Mouse (Mus musculus) retina, postnatal 7 days (tissue): ENCODE data around the gene Lce3d.

ENCODE experiments used
- DNase-seq: peaks from one replicate; pipeline ENCODE4 v3.0.0-alpha.2; 2012; ENCODE audit warnings: low read depth, low spot score

Gene Lce3d

DNA sequence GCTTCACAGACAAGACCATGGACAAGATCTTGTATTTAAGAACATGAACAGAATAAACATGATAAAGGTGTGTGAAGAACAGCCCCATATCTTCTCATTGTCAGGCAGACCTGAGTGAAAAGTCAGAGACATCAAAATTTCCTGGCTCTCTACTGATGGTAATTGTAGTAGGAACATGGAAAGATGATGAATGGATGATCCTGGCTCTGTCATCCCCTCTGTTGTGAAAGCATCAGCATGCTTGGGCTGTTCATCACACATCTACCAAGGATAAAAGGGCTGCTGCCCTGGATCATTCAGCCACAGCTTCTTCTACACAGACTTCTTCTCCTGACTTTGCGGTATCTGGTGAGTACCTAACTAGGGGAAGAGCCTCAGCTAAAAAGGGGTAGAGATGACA lies at the start of gene Lce3d:
TSS of gene Lce3d (plus strand) at position 301 of the 400 bp plus-strand sequence.
- DNase-seq, result no peak

DNA sequence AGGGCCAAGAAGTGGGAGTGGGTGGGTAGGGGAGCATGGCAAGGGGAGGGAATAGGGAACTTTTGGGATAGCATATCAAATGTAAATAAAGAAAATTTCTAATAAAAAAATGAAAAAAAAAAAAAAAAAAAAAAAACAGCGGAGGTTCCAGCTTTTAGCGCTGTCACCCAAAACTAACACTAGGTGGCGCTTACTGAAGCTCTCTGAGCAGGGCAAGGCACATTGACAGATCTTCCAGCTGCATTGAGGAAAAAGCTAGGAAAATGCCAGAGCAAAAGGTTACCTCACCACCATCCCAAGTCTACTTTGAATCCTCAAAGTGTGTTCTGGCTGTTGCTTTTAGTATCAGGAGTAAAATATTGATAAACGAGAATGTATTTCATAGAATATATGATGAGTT lies 49.6 kb upstream of the Lce3d start:
- DNase-seq, result peak; percentile 6

DNA sequence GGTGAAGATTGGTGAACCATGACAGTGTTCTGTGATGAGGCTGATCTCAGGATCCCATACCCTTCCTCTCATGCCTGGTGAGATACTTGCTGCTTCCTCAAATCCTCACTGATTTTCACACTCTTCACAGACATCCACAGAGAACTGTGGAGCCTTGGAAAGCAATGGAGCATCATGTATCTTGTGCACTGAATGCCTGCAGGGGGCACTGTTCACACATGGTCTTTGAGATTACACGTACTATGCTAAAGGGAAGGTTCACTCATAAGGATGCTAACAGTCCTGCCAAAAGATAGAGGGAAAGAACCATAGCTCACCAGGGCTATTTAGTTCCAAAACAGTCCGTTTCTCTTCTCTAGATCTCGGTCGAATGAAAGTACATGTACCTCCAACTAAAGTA lies 36.8 kb upstream of the Lce3d start:
- no peak for DNase-seq

DNA sequence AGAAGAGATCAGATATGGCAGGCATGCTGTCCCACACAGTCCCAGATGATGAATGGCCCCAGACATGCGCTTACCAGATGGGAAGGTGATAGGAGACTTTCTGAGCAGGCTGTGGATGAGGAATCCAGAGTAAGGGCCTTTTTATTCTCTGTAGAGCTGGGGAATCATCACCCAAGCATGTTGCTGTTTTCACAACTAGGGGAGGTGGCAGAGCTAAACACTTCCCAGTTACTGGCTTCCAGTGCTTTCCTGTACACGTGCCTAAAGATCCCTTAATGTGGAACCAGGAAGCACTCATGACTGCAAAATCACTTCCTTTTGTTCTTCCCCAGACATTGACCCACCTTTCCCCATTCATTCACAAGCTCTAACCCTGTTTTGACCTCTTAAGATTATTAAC lies 31.1 kb upstream of the Lce3d start, which contains the start of gene Lce3a:
TSS of gene Lce3a (minus strand) at position 101 of the 400 bp plus-strand sequence.
- DNase-seq, result no peak

DNA sequence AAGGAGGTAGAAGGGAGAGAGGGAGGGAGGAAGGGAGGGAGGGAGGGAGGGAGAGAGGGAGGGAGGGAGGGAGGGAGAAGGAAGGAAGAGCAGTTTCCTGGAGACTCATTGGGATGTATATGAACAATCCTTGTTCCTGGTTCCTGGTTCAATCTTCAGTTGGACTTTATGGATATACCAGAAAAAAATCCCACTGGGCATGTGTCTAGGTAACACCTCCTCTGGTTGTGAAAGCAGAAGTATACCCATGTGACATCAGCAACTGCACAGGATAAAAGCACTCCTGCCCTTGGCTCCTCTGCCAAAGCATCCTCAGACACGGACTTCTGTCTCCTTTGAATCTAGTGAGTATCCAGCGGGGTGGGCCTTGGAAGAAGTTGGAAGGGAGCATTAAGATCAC lies 24.5 kb upstream of the Lce3d start, which contains the start of gene Lce3b:
TSS of gene Lce3b (plus strand) at position 301 of the 400 bp plus-strand sequence.
- no peak for DNase-seq

DNA sequence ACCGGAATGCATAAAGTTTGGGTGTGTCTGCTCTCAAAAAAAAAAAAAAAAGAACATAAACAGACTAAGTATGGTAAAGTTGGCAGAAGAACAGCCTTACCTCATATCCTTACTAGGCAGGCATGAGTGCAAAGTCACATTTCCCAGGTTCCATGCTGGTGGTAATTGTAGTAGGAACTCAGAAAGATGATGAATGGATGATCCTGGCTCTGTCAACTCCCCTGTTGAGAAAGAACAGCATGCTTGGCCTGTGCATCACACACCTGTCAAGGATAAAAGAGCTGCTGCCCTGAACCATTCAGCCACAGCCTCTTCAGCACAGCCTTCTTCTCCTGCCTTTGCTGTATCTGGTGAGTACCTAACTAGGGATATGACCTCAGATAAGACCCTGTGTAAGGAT lies 13.0 kb upstream of the Lce3d start, which contains the start of gene Lce3c:
TSS of gene Lce3c (plus strand) at position 301 of the 400 bp plus-strand sequence.
- DNase-seq, result no peak

DNA sequence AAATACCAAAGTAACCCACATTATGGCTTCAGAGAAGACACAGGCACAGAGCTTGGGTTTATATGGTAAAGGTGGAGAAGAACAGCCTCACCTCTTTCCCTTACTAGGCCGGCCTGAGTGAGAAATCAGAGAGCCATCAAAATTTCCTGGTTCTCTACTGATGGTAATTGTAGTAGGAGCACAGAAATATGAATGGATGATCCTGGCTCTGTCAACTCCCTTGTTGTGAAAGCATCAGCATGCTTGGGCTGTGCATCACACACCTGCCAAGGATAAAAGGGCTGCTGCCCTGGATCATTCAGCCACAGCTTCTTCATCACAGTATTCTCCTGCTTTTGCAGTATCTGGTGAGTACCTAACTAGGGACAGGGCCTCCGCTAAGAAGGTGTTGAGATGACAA lies 9.6 kb downstream of the Lce3d start, which contains the start of gene Lce3e:
TSS of gene Lce3e (plus strand) at position 301 of the 400 bp plus-strand sequence.
- DNase-seq, result no peak

DNA sequence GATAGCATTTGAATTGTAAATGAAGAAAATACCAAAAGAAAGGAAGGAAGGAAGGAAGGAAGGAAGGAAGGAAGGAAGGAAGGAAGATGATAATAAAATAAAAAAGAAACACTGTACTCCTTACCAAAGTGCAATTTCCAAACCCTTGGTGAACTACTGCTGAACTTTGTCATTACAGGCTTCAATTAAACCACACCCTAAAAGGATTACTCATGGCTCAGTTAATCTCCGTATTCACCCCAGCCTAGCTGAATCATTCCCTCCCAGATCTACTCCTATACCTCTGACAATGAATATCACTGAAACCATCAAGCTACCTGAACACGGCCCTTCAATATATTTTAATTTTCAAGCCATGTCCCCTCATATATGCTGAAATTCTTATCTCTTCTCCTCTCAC lies 21.3 kb downstream of the Lce3d start:
- DNase-seq, result no peak

DNA sequence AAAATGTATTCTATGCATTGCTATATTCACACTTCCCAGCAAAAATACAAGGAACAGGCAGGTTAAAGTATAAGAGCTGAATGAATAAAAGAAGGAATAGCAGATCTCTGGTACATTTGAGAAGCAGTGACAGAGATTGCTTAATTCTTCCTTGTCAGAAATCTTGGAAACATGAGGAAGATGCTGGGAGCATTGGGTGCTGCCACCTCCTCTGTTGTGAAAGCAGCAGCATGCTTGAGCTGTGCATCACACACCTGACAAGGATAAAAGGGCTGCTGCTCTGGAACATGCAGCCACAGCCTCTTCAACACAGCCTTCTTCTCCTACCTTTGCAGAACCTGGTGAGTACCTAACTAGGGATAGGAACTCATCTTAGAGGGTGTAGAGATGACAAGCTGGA lies 34.7 kb downstream of the Lce3d start, which contains the start of gene Lce3f:
TSS of gene Lce3f (plus strand) at position 301 of the 400 bp plus-strand sequence.
- DNase-seq, result no peak

DNA sequence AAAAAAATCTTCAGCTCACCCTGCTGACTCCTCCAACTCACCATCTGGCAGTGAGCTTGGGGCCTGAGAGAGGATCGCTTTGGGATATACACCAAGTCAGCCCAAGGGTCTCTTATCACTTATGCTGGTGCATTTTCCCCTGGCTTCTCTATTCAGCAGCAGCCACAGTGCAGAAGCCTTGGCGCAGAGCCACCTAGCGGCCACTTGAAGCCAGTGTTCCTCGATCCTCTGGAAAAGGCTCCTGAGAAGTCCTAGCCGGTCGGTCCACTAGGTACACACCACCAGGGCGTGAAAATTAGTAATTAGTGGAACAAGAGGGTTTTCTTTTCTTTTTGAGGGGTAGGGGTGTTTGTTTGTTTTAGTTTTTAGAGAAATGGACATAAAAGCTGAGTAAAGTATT lies 41.5 kb downstream of the Lce3d start:
- DNase-seq, result peak; percentile 20

DNA sequence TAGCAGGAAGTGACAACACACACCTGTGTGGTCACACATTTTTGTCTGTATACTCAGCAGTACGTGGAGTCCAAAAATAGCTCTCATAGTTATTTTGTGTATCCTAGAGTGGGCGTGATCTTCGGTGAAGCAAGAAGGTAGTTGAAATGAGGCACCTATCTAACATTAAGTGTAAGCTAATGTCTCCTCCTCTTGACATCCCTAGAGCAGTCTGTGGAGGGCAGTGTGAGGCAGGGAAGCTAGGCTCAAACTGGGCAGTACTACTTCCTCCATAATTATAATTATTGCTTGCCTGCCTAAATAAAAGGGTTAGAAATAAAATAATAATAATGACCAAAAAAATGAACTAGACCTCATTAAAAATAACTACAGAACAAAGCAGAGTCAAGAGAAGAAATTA lies 43.4 kb downstream of the Lce3d start:
- DNase-seq, result no peak

DNA sequence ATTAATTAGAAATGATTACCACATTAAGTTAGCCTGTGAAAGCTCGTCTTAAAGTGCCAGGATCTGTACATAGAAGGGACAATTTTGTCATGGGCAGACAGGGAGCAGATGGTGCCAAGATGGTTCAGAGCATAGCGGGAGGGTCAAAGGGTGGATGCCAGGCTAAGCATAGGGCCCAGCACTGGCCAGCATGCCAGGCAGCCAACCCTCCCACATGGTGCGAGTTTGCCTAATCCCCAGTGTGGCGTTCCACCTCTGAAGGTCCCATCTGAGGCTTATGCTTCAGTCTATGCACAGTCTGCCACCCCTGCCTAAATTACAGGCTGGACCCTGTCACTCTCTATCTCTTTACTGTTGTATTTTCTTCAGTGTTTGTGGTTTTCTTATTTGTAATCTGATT lies 45.7 kb downstream of the Lce3d start:
- DNase-seq, result no peak
